Mouse (Mus musculus): ENCODE results near the gene Fis1. TPM values are rescaled to one million over a fixed set of nuclear protein-coding genes. Genes with fewer than 3 reads are reported as not detected.
"Not testable (repeated sequence)": the region's sequence is repeated elsewhere in the genome, so short reads cannot be mapped to it uniquely, and the experiment has no call there.

Fis1 gene
- total RNA-seq, 4 experiments from 2014 or later = 210 to 255 (median 217) TPM

GRCm38 (mm10) chr5:136940845-136941560 is 12.1 kb upstream of the Fis1 start:
- DNase-seq = no peak

GRCm38 (mm10) chr5:136942781-136943180 is 10.3 kb upstream of the Fis1 start:
- DNase-seq = no peak

- DNase-seq = no peak
These were observed 9.7 kb upstream of the Fis1 start for GRCm38 (mm10) chr5:136943382-136943781.

GRCm38 (mm10) chr5:136945084-136945483 is 8.0 kb upstream of the Fis1 start:
- no peak for DNase-seq

- no peak for DNase-seq
These were observed 5.2 kb upstream of the Fis1 start for GRCm38 (mm10) chr5:136947874-136948273.

GRCm38 (mm10) chr5:136949551-136950336 is 3.3 kb upstream of the Fis1 start:
- DNase-seq = not testable (repeated sequence)

- DNase-seq = no peak
These were observed 2.6 kb upstream of the Fis1 start for GRCm38 (mm10) chr5:136950521-136950920.

GRCm38 (mm10) chr5:136952153-136952552 is 922 bp upstream of the Fis1 start:
- DNase-seq = no peak

- DNase-seq = peak; percentile 45
These were observed 421 bp downstream of the Fis1 start for GRCm38 (mm10) chr5:136953440-136953951.

GRCm38 (mm10) chr5:136955622-136956021 is 2.5 kb downstream of the Fis1 start:
- DNase-seq = no peak

- no peak for DNase-seq
These were observed 4.2 kb downstream of the Fis1 start for GRCm38 (mm10) chr5:136957250-136957649.

GRCm38 (mm10) chr5:136958991-136959605 is 6.0 kb downstream of the Fis1 start:
- no peak for DNase-seq

- DNase-seq = no peak
These were observed 7.0 kb downstream of the Fis1 start for GRCm38 (mm10) chr5:136960053-136960452.

- no peak for DNase-seq
These were observed 8.4 kb downstream of the Fis1 start for GRCm38 (mm10) chr5:136961334-136961982.

- DNase-seq = peak; percentile 86
These were observed 8.9 kb downstream of the Fis1 start for GRCm38 (mm10) chr5:136961983-136962461.

GRCm38 (mm10) chr5:136962501-136962900 is 9.4 kb downstream of the Fis1 start:
- DNase-seq = peak; percentile 65

- DNase-seq = no peak
These were observed 10.0 kb downstream of the Fis1 start for GRCm38 (mm10) chr5:136962966-136963540.

- no peak for DNase-seq
These were observed 12.1 kb downstream of the Fis1 start for GRCm38 (mm10) chr5:136965210-136965609.

- DNase-seq = no peak
These were observed 12.6 kb downstream of the Fis1 start for GRCm38 (mm10) chr5:136965686-136966085.

GRCm38 (mm10) chr5:136966331-136966730 is 13.3 kb downstream of the Fis1 start, which contains the start of gene Cldn15:
Gene Cldn15 (plus strand): TSS chr5:136966616.
- peak; percentile 51 for DNase-seq

- DNase-seq = no peak
These were observed 13.9 kb downstream of the Fis1 start for GRCm38 (mm10) chr5:136966861-136967455.
